Mouse (Mus musculus): ENCODE data around the gene Rab34. TPM values are rescaled to one million over a fixed set of nuclear protein-coding genes. Genes with fewer than 3 reads are reported as not detected.

The Rab34 gene
- polyA plus RNA-seq, 1 experiment from 2014 or later = 15.6 TPM

- H3K9me3 ChIP-seq (replicated peaks) = no peaks in the 10 kb centered on the region
- no peak for DNase-seq
- no peak overlapping the region for H3K9ac ChIP-seq
- H3K27ac ChIP-seq = no peak overlapping the region
- peaks cover 64% of the 10 kb centered on the region for H3K36me3 ChIP-seq
- H3K27me3 ChIP-seq = no peaks in the 10 kb centered on the region
- no peak overlapping the region for H3K4me2 ChIP-seq
- ATAC-seq (ENCODE audit: low read depth) = no peak
- 82% methylated on average over 13 of the region's 13 CpGs for WGBS (ENCODE audit: insufficient replicate concordance)
- H3K4me3 ChIP-seq (replicated peaks) = no peak overlapping the region
- peaks cover 5% of the 10 kb centered on the region; the same call in 1 of the 2 replicates for H3K4me1 ChIP-seq (replicated peaks)
These were observed 17.4 kb downstream of the Rab34 start for GRCm38 (mm10) chr11:78205361-78206206.

GRCm38 (mm10) chr11:78207190-78207589, 19.0 kb downstream of the Rab34 start:
- Histone ChIP-seq H3K4me1 (replicated peaks) (peaks cover 5% of the 10 kb centered on the region; the same call in 1 of the 2 replicates), H3K27ac (no peak overlapping the region), H3K4me3 (replicated peaks) (no peak overlapping the region), H3K4me2 (no peak overlapping the region), H3K36me3 (peaks cover 81% of the 10 kb centered on the region), H3K9ac (no peak overlapping the region), H3K9me3 (replicated peaks) (no peaks in the 10 kb centered on the region), H3K27me3 (no peaks in the 10 kb centered on the region)
- 86% methylated on average over 7 of the region's 7 CpGs for WGBS (ENCODE audit: insufficient replicate concordance)
- DNase-seq = no peak
- no peak for ATAC-seq (ENCODE audit: low read depth)

- 79% methylated on average over 6 of the region's 6 CpGs for WGBS (ENCODE audit: insufficient replicate concordance)
- H3K36me3 ChIP-seq = peaks cover 98% of the 10 kb centered on the region
- no peak for DNase-seq
These were observed 21.7 kb downstream of the Rab34 start for GRCm38 (mm10) chr11:78209886-78210285.

GRCm38 (mm10) chr11:78210615-78211014, 22.4 kb downstream of the Rab34 start:
- 72% methylated on average over 7 of the region's 7 CpGs for WGBS (ENCODE audit: insufficient replicate concordance)
- no peak for DNase-seq
- Histone ChIP-seq H3K9ac (no peak overlapping the region), H3K36me3 (peaks cover 99% of the 10 kb centered on the region), H3K9me3 (replicated peaks) (no peaks in the 10 kb centered on the region), H3K4me1 (replicated peaks) (no peaks in the 10 kb centered on the region), H3K4me2 (no peak overlapping the region), H3K4me3 (replicated peaks) (no peak overlapping the region), H3K27ac (no peak overlapping the region), H3K27me3 (no peaks in the 10 kb centered on the region)
- no peak; the same call in 1 of the 2 replicates for ATAC-seq (ENCODE audit: low read depth)

More at GRCm38 (mm10) chr11:78209886-78210285, 21.7 kb downstream of the Rab34 start:
- no peak for ATAC-seq (ENCODE audit: low read depth)
- Histone ChIP-seq H3K27ac (no peak overlapping the region), H3K4me1 (replicated peaks) (no peaks in the 10 kb centered on the region), H3K9me3 (replicated peaks) (no peaks in the 10 kb centered on the region), H3K4me3 (replicated peaks) (no peak overlapping the region), H3K4me2 (no peak overlapping the region), H3K27me3 (no peaks in the 10 kb centered on the region), H3K9ac (no peak overlapping the region)

GRCm38 (mm10) chr11:78211513-78211912, 23.3 kb downstream of the Rab34 start:
- H3K27ac ChIP-seq = no peak overlapping the region
- no peaks in the 10 kb centered on the region for H3K9me3 ChIP-seq (replicated peaks)
- no peak overlapping the region for H3K9ac ChIP-seq
- H3K4me3 ChIP-seq (replicated peaks) = no peak overlapping the region
- H3K27me3 ChIP-seq = no peaks in the 10 kb centered on the region
- H3K4me1 ChIP-seq (replicated peaks) = no peaks in the 10 kb centered on the region
- 84% methylated on average over 5 of the region's 5 CpGs for WGBS (ENCODE audit: insufficient replicate concordance)
- DNase-seq (no peak), ATAC-seq (ENCODE audit: low read depth) (no peak)
- no peak overlapping the region for H3K4me2 ChIP-seq
- peaks cover 99% of the 10 kb centered on the region for H3K36me3 ChIP-seq

- Histone ChIP-seq H3K4me1 (replicated peaks) (no peaks in the 10 kb centered on the region), H3K9me3 (replicated peaks) (no peaks in the 10 kb centered on the region), H3K4me3 (replicated peaks) (no peak overlapping the region), H3K36me3 (peaks cover 98% of the 10 kb centered on the region), H3K4me2 (no peak overlapping the region), H3K27ac (no peak overlapping the region), H3K9ac (no peak overlapping the region), H3K27me3 (no peaks in the 10 kb centered on the region)
- DNase-seq (no peak), ATAC-seq (ENCODE audit: low read depth) (no peak)
- 65% methylated on average over 14 of the region's 14 CpGs for WGBS (ENCODE audit: insufficient replicate concordance)
These were observed 25.0 kb downstream of the Rab34 start for GRCm38 (mm10) chr11:78213086-78213817.

- H3K9me3 ChIP-seq (replicated peaks) = no peaks in the 10 kb centered on the region
- H3K4me2 ChIP-seq = no peak overlapping the region
- H3K36me3 ChIP-seq = peaks cover 98% of the 10 kb centered on the region
- H3K4me1 ChIP-seq (replicated peaks) = no peaks in the 10 kb centered on the region
- no peak overlapping the region for H3K27ac ChIP-seq
- no peak for DNase-seq
- no peak for ATAC-seq (ENCODE audit: low read depth)
- H3K4me3 ChIP-seq (replicated peaks) = no peak overlapping the region
- no peaks in the 10 kb centered on the region for H3K27me3 ChIP-seq
- H3K9ac ChIP-seq = no peak overlapping the region
- 85% methylated on average over 11 of the region's 11 CpGs for WGBS (ENCODE audit: insufficient replicate concordance)
These were observed 27.6 kb downstream of the Rab34 start for GRCm38 (mm10) chr11:78215709-78216317.

GRCm38 (mm10) chr11:78223586-78223985, 35.4 kb downstream of the Rab34 start:
- H3K27ac ChIP-seq = no peak overlapping the region
- H3K9me3 ChIP-seq (replicated peaks) = no peaks in the 10 kb centered on the region
- no peak for DNase-seq
- ATAC-seq (ENCODE audit: low read depth) = no peak
- H3K36me3 ChIP-seq = peaks cover 98% of the 10 kb centered on the region
- WGBS (ENCODE audit: insufficient replicate concordance) = 80% methylated on average over 4 of the region's 4 CpGs
- no peaks in the 10 kb centered on the region for H3K27me3 ChIP-seq
- H3K4me3 ChIP-seq (replicated peaks) = no peak overlapping the region
- no peaks in the 10 kb centered on the region for H3K4me1 ChIP-seq (replicated peaks)
- no peak overlapping the region for H3K4me2 ChIP-seq
- no peak overlapping the region for H3K9ac ChIP-seq

- Histone ChIP-seq H3K9me3 (replicated peaks) (no peaks in the 10 kb centered on the region), H3K9ac (no peak overlapping the region), H3K4me1 (replicated peaks) (peaks cover 7% of the 10 kb centered on the region), H3K4me2 (no peak overlapping the region), H3K36me3 (peaks cover 84% of the 10 kb centered on the region), H3K4me3 (replicated peaks) (no peak overlapping the region), H3K27ac (no peak overlapping the region), H3K27me3 (no peaks in the 10 kb centered on the region)
- no peak for DNase-seq
- ATAC-seq (ENCODE audit: low read depth) = no peak
- WGBS (ENCODE audit: insufficient replicate concordance) = 72% methylated on average over 6 of the region's 6 CpGs
These were observed 43.3 kb downstream of the Rab34 start for GRCm38 (mm10) chr11:78231518-78231917.

GRCm38 (mm10) chr11:78240193-78240857, 52.1 kb downstream of the Rab34 start:
- H3K9me3 ChIP-seq (replicated peaks) = no peaks in the 10 kb centered on the region
- H3K27me3 ChIP-seq = no peaks in the 10 kb centered on the region
- no peak overlapping the region for H3K27ac ChIP-seq
- ATAC-seq (ENCODE audit: low read depth) (no peak), DNase-seq (no peak)
- H3K9ac ChIP-seq = no peak overlapping the region
- H3K4me2 ChIP-seq = no peak overlapping the region
- H3K4me3 ChIP-seq (replicated peaks) = no peak overlapping the region
- H3K4me1 ChIP-seq (replicated peaks) = peaks cover 30% of the 10 kb centered on the region
- peaks cover 33% of the 10 kb centered on the region for H3K36me3 ChIP-seq
- 85% methylated on average over 9 of the region's 9 CpGs for WGBS (ENCODE audit: insufficient replicate concordance)

Measured in liver, embryonic 13.5 days (tissue).